Mouse (Mus musculus) gastrocnemius, postnatal 10 days (tissue): Measurements from ENCODE around the gene Mcemp1. TPM values are rescaled to one million over a fixed set of nuclear protein-coding genes. Genes with fewer than 3 reads are reported as not detected.
A peak's percentile ranks its signal among the peaks of the same experiment; 100 is the strongest.

Experiments
- DNase-seq: peaks from one replicate; pipeline ENCODE4 v3.0.0; 2021; ENCODE audit warnings: mixed read lengths
- long read RNA-seq, 2 experiments: library from polyadenylated mRNA; stranded (forward); transcript quantifications; one replicate each; pipeline ENCODE4 v2.0.0; 2021
- total RNA-seq, 2 experiments: library from RNA; stranded (reverse); gene quantifications; 2 replicates each; pipeline ENCODE4 v1.2.3; 2021

The Mcemp1 gene
- total RNA-seq, result under 1 TPM in 1 of 2 experiments, not detected in 1; 0.41 TPM
- long read RNA-seq, experiment 1, result 0 reads
- long read RNA-seq, experiment 2, result 0 reads

DNA sequence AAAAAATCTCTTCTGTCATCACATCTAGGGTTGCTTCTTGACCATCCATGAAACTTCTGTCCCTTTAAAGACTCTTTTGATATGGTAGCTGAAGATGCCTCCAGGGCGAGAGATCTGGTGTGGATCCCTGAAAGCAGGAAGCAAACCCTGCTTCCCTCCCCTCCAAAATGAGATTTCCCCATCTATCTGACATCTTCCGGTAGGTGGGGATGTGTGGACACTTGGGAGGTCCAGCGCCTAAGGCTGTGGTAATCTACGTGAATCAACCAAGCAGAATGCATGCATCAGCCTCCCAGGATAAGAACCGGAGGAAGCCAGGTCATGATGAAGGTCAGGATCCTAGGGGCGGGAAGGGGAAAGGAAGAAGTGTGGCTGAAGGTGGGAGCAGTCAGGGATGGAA, at the start of gene Mcemp1:
Gene Mcemp1, plus strand, starts transcription at position 248 of the 400 bp plus-strand sequence.
- no peak for DNase-seq

GRCm38 (mm10) chr8:3621199-3621970, 44.2 kb upstream of the Mcemp1 start, which contains the start of the genes Xab2 and Pet100:
TSS of gene Xab2 (minus strand) at chr8:3621316.
TSS of gene Pet100 (plus strand) at chr8:3621548.
- DNase-seq, result peak; percentile 96

DNA sequence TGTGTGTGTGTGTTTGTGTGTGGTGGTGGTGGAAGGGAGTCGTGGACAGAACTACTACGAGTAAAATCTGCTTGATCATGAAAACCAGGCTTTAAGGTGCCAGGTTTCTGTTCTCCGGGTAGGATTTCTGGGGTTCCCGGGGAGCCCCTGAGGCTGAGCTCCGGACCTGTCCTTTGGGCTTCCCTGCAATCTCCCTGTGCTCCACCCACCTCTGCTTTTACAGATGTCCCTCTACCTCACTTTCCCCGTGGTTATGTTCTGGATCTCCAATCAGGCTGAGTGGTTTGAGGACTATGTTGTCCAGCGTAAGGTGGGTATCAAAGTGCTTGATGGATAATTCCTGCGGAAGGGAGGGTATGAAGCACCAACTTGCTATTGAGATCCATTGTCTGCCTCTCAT, 43.4 kb upstream of the Mcemp1 start:
- DNase-seq, result no peak

DNA sequence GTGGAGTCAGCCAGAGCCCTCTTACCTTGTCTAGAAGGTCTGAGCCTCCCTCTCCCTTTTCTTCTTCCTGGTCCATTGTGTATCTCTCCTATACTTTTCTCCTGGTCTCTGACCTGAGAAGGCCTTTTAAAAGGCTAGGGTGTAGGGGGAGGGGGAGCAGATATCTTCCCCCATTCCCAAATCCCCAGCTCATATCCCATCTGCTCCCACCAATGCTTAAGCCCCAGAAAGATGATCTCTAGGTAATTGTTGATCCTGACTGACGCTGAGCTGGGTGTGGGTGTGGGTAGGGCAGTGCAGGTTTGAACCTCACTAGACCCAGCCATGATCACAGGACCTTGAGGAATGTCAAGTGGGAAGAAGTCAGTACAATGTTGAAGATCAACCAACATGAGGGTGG, 40.1 kb upstream of the Mcemp1 start, which contains the start of gene Pcp2:
Gene Pcp2, minus strand, starts transcription at position 101 of the 400 bp plus-strand sequence.
- no peak for DNase-seq

- no peak for DNase-seq
Measured at GRCm38 (mm10) chr8:3626971-3627370, 38.6 kb upstream of the Mcemp1 start.

DNA sequence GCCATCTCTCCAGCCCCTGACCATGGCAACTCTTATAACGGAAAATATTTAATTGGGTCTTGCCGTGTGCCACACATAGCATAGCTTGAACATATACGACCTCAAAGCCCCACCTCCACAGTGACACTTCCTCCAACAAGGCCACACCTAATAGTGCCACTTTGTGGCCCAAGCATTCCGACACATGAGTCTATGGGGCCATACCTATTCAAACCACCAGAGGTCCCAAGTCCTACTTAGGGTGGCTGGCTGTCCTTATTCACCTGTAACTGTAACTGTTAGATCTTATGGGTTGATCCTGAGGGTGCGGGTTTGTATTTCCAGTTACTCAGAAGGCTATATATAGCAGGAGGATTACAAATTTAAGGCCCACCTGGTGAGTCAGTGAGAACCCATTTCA, 37.5 kb upstream of the Mcemp1 start:
- no peak for DNase-seq

- DNase-seq, result no peak
Measured at GRCm38 (mm10) chr8:3630647-3631477, 34.7 kb upstream of the Mcemp1 start, which contains the start of gene Stxbp2. TSS of gene Stxbp2 (plus strand) at chr8:3630955.

DNA sequence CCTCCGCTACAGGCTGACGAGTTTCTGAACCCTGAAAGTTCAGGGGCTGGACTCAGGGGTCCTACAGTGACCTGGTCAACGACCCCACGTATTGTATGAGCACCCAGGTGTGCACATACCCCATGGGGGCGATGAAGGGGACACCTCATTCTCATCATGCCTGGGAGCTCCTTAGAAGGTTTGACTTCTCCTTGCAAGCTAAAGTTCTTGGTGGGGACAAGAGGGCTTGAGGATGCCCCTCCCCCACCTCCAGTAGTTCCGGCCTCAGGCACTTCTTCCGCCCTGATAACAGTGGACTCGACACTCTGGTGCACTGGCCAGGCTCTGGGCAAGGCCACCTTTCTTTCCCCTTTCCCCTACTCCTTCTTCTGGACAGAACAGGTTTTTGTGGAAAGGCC, 34.1 kb upstream of the Mcemp1 start:
- no peak for DNase-seq

DNA sequence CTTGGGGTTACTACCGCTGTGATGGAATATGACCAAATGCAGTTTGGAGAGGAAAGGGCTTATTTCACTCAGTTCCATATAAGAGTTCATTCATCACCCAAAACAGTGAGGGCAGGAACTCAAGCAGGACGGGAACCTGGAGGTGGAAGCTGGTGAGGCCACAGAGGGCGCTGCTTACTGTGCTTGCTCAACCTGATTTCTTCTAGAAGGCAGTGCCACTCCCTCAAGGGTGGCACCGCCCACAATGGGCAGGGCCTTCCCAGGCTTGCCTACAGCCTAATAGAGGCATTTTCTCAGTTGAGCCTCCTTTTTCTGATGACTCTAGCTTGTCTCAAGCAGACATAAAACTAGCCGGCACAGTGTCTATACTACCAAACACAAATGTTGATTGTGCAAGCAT, 19.8 kb upstream of the Mcemp1 start:
- no peak for DNase-seq

- no peak for DNase-seq
Measured at GRCm38 (mm10) chr8:3646824-3647531, 18.6 kb upstream of the Mcemp1 start.

- no peak for DNase-seq
Measured at GRCm38 (mm10) chr8:3647561-3647960, 18.0 kb upstream of the Mcemp1 start.

GRCm38 (mm10) chr8:3648268-3648667, 17.3 kb upstream of the Mcemp1 start:
- DNase-seq, result no peak

DNA sequence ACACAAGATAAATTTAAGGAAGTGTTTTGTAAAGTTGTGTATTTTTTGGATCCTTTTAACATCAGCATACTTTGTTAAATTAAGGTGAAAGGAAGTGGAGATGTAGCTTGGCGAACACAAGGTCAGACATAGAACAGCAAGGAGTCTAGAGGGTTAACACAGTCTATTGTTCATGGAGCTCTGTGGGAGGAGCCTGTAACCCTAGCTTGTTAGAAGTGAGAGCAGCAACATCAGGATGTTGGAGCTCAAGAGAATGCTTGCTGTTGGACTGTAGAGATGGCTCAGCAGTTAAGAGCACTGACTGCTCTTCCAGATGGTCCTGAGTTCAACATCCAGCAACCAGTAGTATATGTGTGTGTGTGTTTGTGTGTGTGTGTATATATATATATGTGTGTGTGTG, 16.6 kb upstream of the Mcemp1 start:
- DNase-seq, result no peak

- DNase-seq, result no peak
Measured at GRCm38 (mm10) chr8:3652845-3653244, 12.7 kb upstream of the Mcemp1 start.

GRCm38 (mm10) chr8:3654726-3655508, 10.6 kb upstream of the Mcemp1 start:
- no peak for DNase-seq

GRCm38 (mm10) chr8:3655526-3655925, 10.0 kb upstream of the Mcemp1 start, which contains the start of gene Retn:
TSS of gene Retn (plus strand) at chr8:3655770.
- no peak for DNase-seq

GRCm38 (mm10) chr8:3656725-3657381, 8.7 kb upstream of the Mcemp1 start:
- no peak for DNase-seq

DNA sequence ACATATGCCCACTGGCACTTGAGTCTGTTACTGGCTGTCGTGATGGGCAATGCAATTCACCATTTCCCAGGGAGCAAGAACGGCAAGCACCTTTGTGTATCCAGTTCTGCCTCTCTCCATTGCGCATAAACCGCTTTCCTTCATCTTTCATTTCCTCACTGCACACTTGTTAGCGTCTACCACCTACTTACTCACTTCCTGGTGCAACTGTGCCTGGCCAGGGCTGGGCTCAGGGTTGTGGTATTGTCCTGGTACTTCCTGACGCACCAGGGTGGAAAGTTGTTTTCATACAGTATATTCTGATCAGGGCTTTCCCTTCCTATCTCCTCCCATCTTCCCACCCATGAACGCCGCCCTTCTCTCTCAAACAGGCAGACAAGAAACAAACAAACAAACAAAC, 4.7 kb upstream of the Mcemp1 start:
- DNase-seq, result no peak

- no peak for DNase-seq
Measured at GRCm38 (mm10) chr8:3664405-3664804, 1.1 kb upstream of the Mcemp1 start.

DNA sequence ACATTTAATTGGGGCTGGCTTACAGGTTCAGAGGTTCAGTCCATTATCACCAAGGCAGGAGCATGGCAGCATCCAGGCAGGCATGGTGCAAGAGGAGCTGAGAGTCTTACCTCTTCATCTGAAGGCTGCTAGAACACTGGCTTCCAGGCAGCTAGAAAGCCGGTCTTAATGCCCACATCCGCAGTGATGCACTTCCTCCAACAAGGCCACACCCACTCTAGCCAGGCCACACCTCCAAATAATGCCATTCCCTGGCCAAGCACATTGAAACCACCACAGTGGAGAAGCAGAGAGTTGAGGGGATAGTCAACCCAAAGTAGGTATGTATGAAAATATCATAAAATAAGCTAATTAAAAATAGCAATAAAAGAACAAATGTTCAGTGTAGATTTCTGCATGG, 4.8 kb downstream of the Mcemp1 start:
- no peak for DNase-seq

GRCm38 (mm10) chr8:3671980-3672491, 6.5 kb downstream of the Mcemp1 start, which contains the start of gene Fcor:
TSS of gene Fcor (minus strand) at chr8:3672362.
- DNase-seq, result peak; percentile 84
